8 mouse cellular contexts compared by ENCODE assay signal in the genomic region with DNA sequence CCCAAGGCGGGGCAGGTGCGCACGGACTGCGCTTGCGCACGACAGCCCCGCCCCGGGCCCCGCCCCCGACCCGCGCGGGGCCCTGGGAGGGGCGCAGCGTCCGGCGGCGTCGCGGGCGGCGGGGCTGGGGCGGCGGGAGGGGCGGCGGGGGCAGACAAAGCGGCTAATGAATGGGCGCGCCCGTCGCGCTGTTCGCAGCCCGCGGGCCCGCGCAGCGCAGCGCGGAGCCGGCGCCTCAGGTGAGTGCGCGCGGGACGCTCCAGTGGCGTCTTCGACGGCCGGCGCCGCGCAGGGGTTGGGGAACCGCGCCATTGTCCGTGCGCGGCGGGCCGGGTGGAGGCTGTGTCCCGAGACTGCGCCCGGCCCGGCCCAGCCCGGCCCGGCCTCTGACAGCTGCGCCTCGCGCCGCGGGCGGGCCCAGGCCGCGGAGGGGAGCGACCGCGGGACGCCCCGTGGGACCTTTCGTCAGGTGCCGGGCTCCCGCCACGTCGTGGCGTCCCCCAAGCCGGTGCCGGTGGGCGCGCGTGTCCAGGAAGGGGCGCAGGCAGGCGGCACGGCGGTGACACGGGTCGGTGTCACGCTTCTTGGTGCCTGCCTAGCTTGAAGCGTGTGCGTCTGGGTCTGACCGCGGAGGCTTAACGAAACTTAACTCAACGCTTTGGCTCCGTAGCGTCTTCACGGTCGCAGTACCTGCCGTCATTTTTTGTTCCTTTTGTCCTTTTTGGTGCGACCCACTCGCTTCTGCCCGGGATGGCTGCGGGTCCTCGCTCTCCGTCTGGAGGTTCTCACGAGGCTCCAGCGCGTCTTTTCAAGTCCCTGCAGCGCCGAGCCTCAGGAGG. TPM values are rescaled to one million over a fixed set of nuclear protein-coding genes. Genes with fewer than 3 reads are reported as not detected.
DNase-seq lines count a peak whose midpoint lies in the region; ATAC-seq and TF ChIP-seq lines count a peak whose summit lies in the region.

Gene Zbed4, plus strand, starts transcription at position 97 of the 839 bp plus-strand sequence.

- no peaks in the 10 kb centered on the region for H3K27me3 ChIP-seq in kidney, postnatal 0 days (ENCODE audit: insufficient read depth, low read length)
- H3K27me3 ChIP-seq in lung, embryonic 14.5 days (ENCODE audit: insufficient read depth, low read length) = no peaks in the 10 kb centered on the region
- H3K27me3 ChIP-seq in neural tube, embryonic 14.5 days (ENCODE audit: control insufficient read depth, insufficient read depth, low read length) = no peaks in the 10 kb centered on the region

- H3K9me3 ChIP-seq in kidney, postnatal 0 days (replicated peaks; ENCODE audit: low read length) = no peaks in the 10 kb centered on the region
- H3K9me3 ChIP-seq in lung, embryonic 14.5 days (ENCODE audit: low read depth, low read length) = no peaks in the 10 kb centered on the region
- H3K9me3 ChIP-seq in neural tube, embryonic 14.5 days (ENCODE audit: control insufficient read depth, low read length) = no peaks in the 10 kb centered on the region

- peak within 1 kb of the TSS; percentile 94 for H3K27ac ChIP-seq in kidney, postnatal 0 days
- H3K27ac ChIP-seq in lung, embryonic 14.5 days (ENCODE audit: low read depth) = peak within 1 kb of the TSS; percentile 88
- H3K27ac ChIP-seq in neural tube, embryonic 14.5 days (ENCODE audit: low read depth, low read length) = peak within 1 kb of the TSS; percentile 93

- peak within 1 kb of the TSS; percentile 86 for H3K4me3 ChIP-seq in kidney, postnatal 0 days (replicated peaks; ENCODE audit: low read depth, low read length)
- peak within 1 kb of the TSS; percentile 82 for H3K4me3 ChIP-seq in lung, embryonic 14.5 days (ENCODE audit: low read depth, low read length)
- H3K4me3 ChIP-seq in neural tube, embryonic 14.5 days (ENCODE audit: low read depth, low read length) = peak within 1 kb of the TSS; percentile 75

- WGBS in kidney, postnatal 0 days = under 1% methylated on average over 84 of the region's 119 CpGs
- WGBS in lung, embryonic 14.5 days = 1% methylated on average over 99 of the region's 119 CpGs
- WGBS in neural tube, embryonic 14.5 days = under 1% methylated on average over 89 of the region's 119 CpGs

- TF ChIP-seq CTCF in kidney, postnatal 0 days (IDR thresholded peaks at IDR 0.05; ENCODE audit: low read depth) = no peak
- no peak for TF ChIP-seq CTCF in lung, embryonic 14.5 days (IDR thresholded peaks at IDR 0.05; ENCODE audit: low read depth)

- 0 out of 2 replicates have a peak, but pooled peaks cover 6% of the 10 kb centered on the region for H3K4me1 ChIP-seq in kidney, postnatal 0 days (replicated peaks; ENCODE audit: insufficient read depth, low read length)
- H3K4me1 ChIP-seq in lung, embryonic 14.5 days (ENCODE audit: insufficient read depth) = no peaks in the 10 kb centered on the region
- H3K4me1 ChIP-seq in neural tube, embryonic 14.5 days (ENCODE audit: control insufficient read depth, insufficient read depth, low read length) = peaks cover 16% of the 10 kb centered on the region; the same call in 1 of the 2 replicates

- ATAC-seq in kidney, postnatal 0 days (replicated peaks; ENCODE audit: low FRiP score, low read depth) = no peak; the same call in none of the 2 replicates
- peak; percentile 75 for ATAC-seq in lung, embryonic 14.5 days (ENCODE audit: insufficient read depth)
- ATAC-seq in neural tube, embryonic 14.5 days (ENCODE audit: low read depth) = peak; percentile 84

- H3K9ac ChIP-seq in kidney, postnatal 0 days (ENCODE audit: low read depth, low read length) = peak within 1 kb of the TSS; percentile 82
- peak within 1 kb of the TSS; percentile 77 for H3K9ac ChIP-seq in lung, embryonic 14.5 days
- peak within 1 kb of the TSS; percentile 86 for H3K9ac ChIP-seq in neural tube, embryonic 14.5 days (replicated peaks; ENCODE audit: low read depth, low read length)

- H3K4me2 ChIP-seq in kidney, postnatal 0 days (ENCODE audit: low read length) = peak within 1 kb of the TSS; percentile 83
- H3K4me2 ChIP-seq in lung, embryonic 14.5 days = peak within 1 kb of the TSS; percentile 88
- H3K4me2 ChIP-seq in neural tube, embryonic 14.5 days (ENCODE audit: low read depth, low read length) = peak within 1 kb of the TSS; percentile 84

- peak; percentile 16 for DNase-seq in ovary, adult 18-20 months (ENCODE audit: low spot score)
- no peak for DNase-seq in ovary, postnatal 36 days (ENCODE audit: low spot score)
- DNase-seq in embryo, embryonic 10.5 days (ENCODE audit: low spot score) = peak; percentile 75
- DNase-seq in gastrocnemius, postnatal 4 days (ENCODE audit: low spot score in 2 of 2) = peak; percentile 20 to 48
- peak; percentile 54 for DNase-seq in kidney, postnatal 0 days (ENCODE audit: low spot score)
- peak; percentile 70 for DNase-seq in lung, embryonic 14.5 days
- peak; percentile 53 to 54 for DNase-seq in thymus, postnatal 10 days (ENCODE audit: low spot score in 2 of 2)

- H3K36me3 ChIP-seq in kidney, postnatal 0 days (ENCODE audit: insufficient read depth, low read length) = no peaks in the 10 kb centered on the region
- H3K36me3 ChIP-seq in lung, embryonic 14.5 days (ENCODE audit: insufficient read depth) = peaks cover 12% of the 10 kb centered on the region
- no peaks in the 10 kb centered on the region for H3K36me3 ChIP-seq in neural tube, embryonic 14.5 days (ENCODE audit: control insufficient read depth, insufficient read depth, low read length)

RNA-seq across cellular contexts. Expression of gene Zbed4, which starts in this region (rescaled TPM):
- total RNA-seq in gastrocnemius, postnatal 4 days (2021) = 10 to 100 TPM; 14.2 to 14.8 TPM
- polyA plus RNA-seq in kidney, postnatal 0 days (2015; fragmentation: Nextera tagmentation; extraction: Ambion mirVana) = 11.8 and 13.3 TPM in 2 replicates
- polyA plus RNA-seq in lung, embryonic 14.5 days (2014; fragmentation: Nextera tagmentation; extraction: Ambion mirVana) = 23.1 and 23.2 TPM in 2 replicates
- polyA plus RNA-seq in neural tube, embryonic 14.5 days (2014; fragmentation: Nextera tagmentation; extraction: Ambion mirVana) = 17.8 and 24.8 TPM in 2 replicates
